Comparison of ENCODE assay signal across 20 mouse cellular contexts in the genomic region with DNA sequence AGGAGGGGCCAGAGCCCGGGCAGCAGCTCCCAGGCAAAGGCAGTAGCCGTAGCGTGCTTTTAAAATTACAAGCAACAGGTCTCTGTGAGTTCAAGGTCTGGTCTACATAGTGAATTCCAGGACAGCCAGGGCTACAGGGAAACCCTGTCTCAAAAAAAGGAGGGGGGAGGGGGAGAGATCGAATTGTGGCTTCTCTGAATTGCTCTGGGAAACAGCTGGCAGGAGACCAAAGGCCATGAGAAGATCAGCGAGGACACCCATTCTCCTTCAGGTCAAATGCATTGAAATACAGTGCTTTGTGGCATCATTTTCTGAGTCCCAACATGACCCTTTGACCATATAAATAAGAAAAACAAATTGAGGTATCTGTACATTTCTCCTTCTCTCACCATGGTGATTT. TPM values are rescaled to one million over a fixed set of nuclear protein-coding genes. Genes with fewer than 3 reads are reported as not detected.
"Had no signal": no experiment of that assay in that cellular context is flagged by ENCODE, and none has a peak within 500 bp of the region (broad histone marks: within the 10 kb centered on the region; RNA-seq: fewer than 3 reads in every experiment).

No protein-coding gene starts in this region.

- H3K9ac ChIP-seq: kidney, embryonic 15.5 days; liver, embryonic 13.5 days; midbrain, embryonic 12.5 days; midbrain, embryonic 15.5 days; neural tube, embryonic 12.5 days; neural tube, embryonic 15.5 days; stomach, embryonic 15.5 days had no signal

- H3K4me1 ChIP-seq: liver, embryonic 13.5 days had no signal

- DNase-seq: kidney, adult 8-10 months; layer of hippocampus, postnatal 36 days; liver, embryonic 13.5 days; lung, adult 2 months; lung, postnatal 14 days; lung, postnatal 4 days; spleen, adult 18-20 months; thymus, postnatal 25 days had no signal

- ATAC-seq: midbrain, embryonic 15.5 days had no signal

- H3K4me3 ChIP-seq: kidney, embryonic 15.5 days; left cerebral cortex, adult 2 months; liver, embryonic 13.5 days; midbrain, embryonic 12.5 days; midbrain, embryonic 15.5 days; neural tube, embryonic 12.5 days; neural tube, embryonic 15.5 days; stomach, embryonic 15.5 days had no signal

- H3K36me3 ChIP-seq: kidney, embryonic 15.5 days; liver, embryonic 13.5 days; midbrain, embryonic 12.5 days; midbrain, embryonic 15.5 days; neural tube, embryonic 12.5 days; neural tube, embryonic 15.5 days; stomach, embryonic 15.5 days had no signal

- H3K27me3 ChIP-seq: midbrain, embryonic 15.5 days; neural tube, embryonic 15.5 days; stomach, embryonic 15.5 days had no signal

- H3K27ac ChIP-seq: kidney, embryonic 15.5 days; left cerebral cortex, adult 2 months; liver, embryonic 13.5 days; midbrain, embryonic 12.5 days; midbrain, embryonic 15.5 days; neural tube, embryonic 12.5 days; neural tube, embryonic 15.5 days; stomach, embryonic 15.5 days had no signal

- H3K4me2 ChIP-seq: kidney, embryonic 15.5 days; liver, embryonic 13.5 days; midbrain, embryonic 12.5 days; midbrain, embryonic 15.5 days; neural tube, embryonic 12.5 days; neural tube, embryonic 15.5 days; stomach, embryonic 15.5 days had no signal

- H3K9me3 ChIP-seq: kidney, embryonic 15.5 days; liver, embryonic 13.5 days; midbrain, embryonic 12.5 days; midbrain, embryonic 15.5 days; neural tube, embryonic 12.5 days; neural tube, embryonic 15.5 days; stomach, embryonic 15.5 days had no signal

RNA-seq across cellular contexts. Expression of a gene that starts 59.5 kb away (rescaled TPM):
- total RNA-seq: liver, adult 2 months; megakaryocyte progenitor cell, adult 5-6 weeks had no signal
- polyA plus RNA-seq: limb, embryonic 11.5 days; liver, adult 2 months; liver, embryonic 13.5 days; liver, embryonic 16.5 days; lung, adult 2 months; urinary bladder, adult 2 months had no signal
